Mouse (Mus musculus): Measurements from ENCODE around the gene Rsbn1. TPM values are rescaled to one million over a fixed set of nuclear protein-coding genes. Genes with fewer than 3 reads are reported as not detected.

Rsbn1 gene
- polyA plus RNA-seq, 1 experiment from 2014 or later, result 12.9 TPM

DNA sequence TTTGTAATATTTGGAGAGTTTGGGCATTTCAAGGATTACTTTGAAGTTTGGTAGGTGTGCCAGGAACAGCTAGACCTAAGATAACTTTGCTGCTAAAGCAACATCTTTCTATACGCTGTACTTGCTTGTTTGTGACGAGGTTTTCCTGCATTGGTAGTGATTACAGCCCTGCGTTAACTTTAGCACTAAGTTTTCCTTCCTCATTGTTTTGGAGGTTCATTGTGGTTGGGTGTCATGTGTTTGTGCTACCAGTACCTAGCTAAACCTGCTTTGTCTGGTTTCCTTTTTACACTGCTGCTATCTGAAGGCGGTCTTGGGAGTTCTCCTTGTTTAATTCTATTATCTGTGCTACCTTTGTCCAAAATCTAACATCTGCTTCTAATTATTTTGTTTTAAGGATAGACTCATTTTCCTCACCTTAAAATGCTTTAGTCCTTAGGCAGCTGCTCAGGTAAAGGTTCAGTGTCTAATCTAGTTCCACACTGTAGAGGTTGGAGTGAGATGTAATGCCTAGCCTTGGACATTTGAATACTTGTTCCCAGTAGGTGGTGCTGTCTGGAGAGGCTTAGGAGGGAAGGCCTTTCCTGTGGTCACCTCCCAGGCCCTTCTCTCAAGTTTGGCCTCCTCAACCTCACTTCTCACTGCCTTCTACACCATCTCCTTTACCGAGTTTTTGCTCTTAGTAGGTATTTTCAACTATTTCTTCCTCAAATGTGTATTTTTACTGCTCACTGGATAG lies 96.2 kb downstream of the Rsbn1 start:
- no peaks in the 10 kb centered on the region for H3K9me3 ChIP-seq
- WGBS, result 83% methylated on average over 5 of the region's 5 CpGs
- ATAC-seq (ENCODE audit: insufficient number of reproducible peaks, insufficient read depth, low FRiP score, low TSS enrichment, low read depth), result no peak
- H3K27ac ChIP-seq, result no peak overlapping the region
- H3K9ac ChIP-seq, result no peak overlapping the region
- peaks cover 50% of the 10 kb centered on the region for H3K36me3 ChIP-seq
- H3K4me2 ChIP-seq, result no peak overlapping the region
- H3K27me3 ChIP-seq, result no peaks in the 10 kb centered on the region
- no peak overlapping the region for H3K4me3 ChIP-seq
- H3K4me1 ChIP-seq, result no peaks in the 10 kb centered on the region

DNA sequence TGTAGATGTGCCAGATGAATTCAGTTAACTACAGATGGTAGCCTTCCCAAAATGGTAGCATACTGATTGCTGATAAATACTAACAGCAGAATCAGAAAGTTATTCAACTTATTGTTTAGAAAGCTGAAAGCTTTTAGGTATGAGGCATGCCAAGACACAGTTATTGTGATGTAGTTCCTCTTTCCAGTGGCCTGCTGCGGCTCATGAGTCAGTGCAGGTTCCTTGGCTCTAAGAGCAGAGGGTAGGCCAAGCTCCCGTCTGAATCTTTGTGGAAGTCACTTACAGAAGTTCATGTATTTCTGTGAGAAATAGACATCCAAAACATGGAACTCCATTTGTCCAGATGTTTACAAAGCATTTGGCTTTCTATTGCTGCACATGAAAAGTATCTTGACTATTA lies 98.1 kb downstream of the Rsbn1 start:
- Histone ChIP-seq H3K4me3 (no peak overlapping the region), H3K9ac (no peak overlapping the region), H3K4me1 (no peaks in the 10 kb centered on the region), H3K4me2 (no peak overlapping the region), H3K27ac (no peak overlapping the region), H3K36me3 (peaks cover 44% of the 10 kb centered on the region), H3K27me3 (no peaks in the 10 kb centered on the region), H3K9me3 (no peaks in the 10 kb centered on the region)
- 91% methylated on average over 2 of the region's 2 CpGs for WGBS
- no peak for ATAC-seq (ENCODE audit: insufficient number of reproducible peaks, insufficient read depth, low FRiP score, low TSS enrichment, low read depth)

Other genes with a start within 250 kb of the Rsbn1 start
- gene Olfml3, start 176.1 kb upstream of the Rsbn1 start, polyA plus RNA-seq (2015; fragmentation: Nextera tagmentation; extraction: Ambion mirVana), result 49.5 and 52.3 TPM in 2 replicates
- not detected in 2 replicates for gene Gm10964, start 174.8 kb upstream of the Rsbn1 start, polyA plus RNA-seq (2015; fragmentation: Nextera tagmentation; extraction: Ambion mirVana)
- 11.6 and 13.8 TPM in 2 replicates for gene Hipk1, start 122.6 kb upstream of the Rsbn1 start, polyA plus RNA-seq (2015; fragmentation: Nextera tagmentation; extraction: Ambion mirVana)
- gene Dclre1b, start 104.7 kb upstream of the Rsbn1 start, polyA plus RNA-seq (2015; fragmentation: Nextera tagmentation; extraction: Ambion mirVana), result 30.9 and 32.9 TPM in 2 replicates
- 19.6 and 22.2 TPM in 2 replicates for gene Ap4b1, start 104.6 kb upstream of the Rsbn1 start, polyA plus RNA-seq (2015; fragmentation: Nextera tagmentation; extraction: Ambion mirVana)
- gene Gm43064, start 104.5 kb upstream of the Rsbn1 start, polyA plus RNA-seq (2015; fragmentation: Nextera tagmentation; extraction: Ambion mirVana), result 0.24 and 0.91 TPM in 2 replicates
- 0.37 and 0.56 TPM in 2 replicates for gene Bcl2l15, start 81.5 kb upstream of the Rsbn1 start, polyA plus RNA-seq (2015; fragmentation: Nextera tagmentation; extraction: Ambion mirVana)
- 0.56 and 0.95 TPM in 2 replicates for gene Ptpn22, start 54.3 kb upstream of the Rsbn1 start, polyA plus RNA-seq (2015; fragmentation: Nextera tagmentation; extraction: Ambion mirVana)
- 38.4 and 39.5 TPM in 2 replicates for gene Phtf1, start 54.0 kb downstream of the Rsbn1 start, polyA plus RNA-seq (2015; fragmentation: Nextera tagmentation; extraction: Ambion mirVana)

All from embryonic facial prominence, embryonic 13.5 days (tissue).